Mouse (Mus musculus) G1E (cell line): ENCODE measurements around the gene Adgrg1. TPM values are rescaled to one million over a fixed set of nuclear protein-coding genes. Genes with fewer than 3 reads are reported as not detected.

ENCODE experiments used
- ATAC-seq: 2 replicates; pipeline ENCODE4 v1.8.0; 2016; ENCODE audit warnings: mild to moderate bottlenecking; ENCODE audit not compliant: insufficient number of reproducible peaks, poor library complexity, low FRiP score, severe bottlenecking; ENCODE audit errors: extremely low read depth
- DNase-seq: peaks from one replicate; pipeline ENCODE4 v3.0.0; 2012; ENCODE audit warnings: low spot score
- H3K27me3 ChIP-seq: 2 replicates; pipeline ENCODE4 v1.6.1; 2012; ENCODE audit warnings: mild to moderate bottlenecking, low read length, inconsistent platforms; ENCODE audit not compliant: insufficient read depth
- H3K36me3 ChIP-seq: replicated peaks from 2 replicates; pipeline ENCODE3; 2012; ENCODE audit warnings: mild to moderate bottlenecking, inconsistent platforms
- H3K4me1 ChIP-seq: 2 replicates; pipeline ENCODE4 v1.6.1; 2012; ENCODE audit warnings: low read depth, low read length, inconsistent platforms, mixed read lengths; ENCODE audit not compliant: insufficient read depth
- H3K4me3 ChIP-seq: 2 replicates; pipeline ENCODE4 v1.5.1; 2012; ENCODE audit warnings: low read depth, mild to moderate bottlenecking, inconsistent platforms, low read length, moderate library complexity, mixed read lengths
- H3K9me3 ChIP-seq: replicated peaks from 2 replicates; pipeline ENCODE4 v1.6.1; 2012; ENCODE audit warnings: inconsistent platforms
- CTCF ChIP-seq: IDR thresholded peaks from 2 replicates; pipeline ENCODE4 v1.5.1; 2012; ENCODE audit warnings: low read depth, low read length, inconsistent platforms, mixed read lengths
- GATA1 ChIP-seq: IDR thresholded peaks from 2 replicates; pipeline ENCODE4 v1.6.1; 2012; ENCODE audit warnings: borderline replicate concordance, low read length, inconsistent platforms, mixed read lengths
- GATA2 ChIP-seq: IDR thresholded peaks from 2 replicates; pipeline ENCODE4 v1.6.1; 2012; ENCODE audit warnings: low read depth, low read length, inconsistent platforms, borderline replicate concordance
- POLR2AphosphoS5 ChIP-seq: IDR thresholded peaks from 2 replicates; pipeline ENCODE4 v1.6.1; 2012; ENCODE audit warnings: low read depth, low read length, inconsistent platforms; ENCODE audit not compliant: insufficient replicate concordance
- TAL1 ChIP-seq: conservative IDR thresholded peaks from 2 replicates; pipeline ENCODE4 v1.6.1; 2012; ENCODE audit warnings: low read depth, low read length, inconsistent platforms, mixed read lengths
- polyA plus RNA-seq: library from polyadenylated mRNA; stranded (reverse); fragments of >175 nt; gene quantifications from 2 replicates; pipeline ENCODE4 v1.2.3, GENCODE M21; 2012
- total RNA-seq, 2 experiments: library from RNA; stranded (forward) in 1 of 2; stranded (reverse) in 1 of 2; fragments of 200-1000 nt in 1 of 2; fragments of >200 nt in 1 of 2; fragmentation: Nextera tagmentation in 1 of 2; gene quantifications; 2 replicates each; pipeline ENCODE4 v1.2.3; 2014 to 2017

The Adgrg1 gene
- total and polyA plus RNA-seq, 3 experiments, result 57.7 to 339 (median 229) TPM

DNA sequence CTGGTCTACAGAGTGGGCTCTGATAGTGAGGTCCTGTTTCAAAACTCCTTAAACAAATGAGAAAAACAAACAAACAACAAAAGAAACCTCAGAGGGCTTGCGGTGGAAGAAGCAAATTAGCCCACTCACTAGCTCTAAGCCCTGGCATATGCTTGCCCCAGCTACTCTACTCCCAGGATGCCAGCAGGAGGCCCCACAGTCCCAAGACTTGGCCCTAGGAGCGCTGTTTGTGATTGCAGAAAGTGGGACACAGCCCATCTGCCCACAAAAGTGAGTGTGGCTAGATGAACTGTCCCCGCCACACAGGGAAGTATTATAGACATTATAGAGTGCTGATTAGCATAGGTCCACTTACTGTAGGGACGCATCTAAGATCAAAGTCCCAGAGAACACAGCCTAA, 26.1 kb upstream of the Adgrg1 start:
- Histone ChIP-seq H3K36me3 (no peaks in the 10 kb centered on the region), H3K9me3 (no peaks in the 10 kb centered on the region), H3K27me3 (peaks cover 31% of the 10 kb centered on the region), H3K4me1 (peaks cover 34% of the 10 kb centered on the region), H3K4me3 (no peak overlapping the region)
- TF ChIP-seq GATA2, result no peak
- TF ChIP-seq POLR2AphosphoS5, result no peak
- no peak for TF ChIP-seq GATA1
- TF ChIP-seq TAL1, result no peak
- no peak for TF ChIP-seq CTCF
- DNase-seq, result no peak
- no peak for ATAC-seq

DNA sequence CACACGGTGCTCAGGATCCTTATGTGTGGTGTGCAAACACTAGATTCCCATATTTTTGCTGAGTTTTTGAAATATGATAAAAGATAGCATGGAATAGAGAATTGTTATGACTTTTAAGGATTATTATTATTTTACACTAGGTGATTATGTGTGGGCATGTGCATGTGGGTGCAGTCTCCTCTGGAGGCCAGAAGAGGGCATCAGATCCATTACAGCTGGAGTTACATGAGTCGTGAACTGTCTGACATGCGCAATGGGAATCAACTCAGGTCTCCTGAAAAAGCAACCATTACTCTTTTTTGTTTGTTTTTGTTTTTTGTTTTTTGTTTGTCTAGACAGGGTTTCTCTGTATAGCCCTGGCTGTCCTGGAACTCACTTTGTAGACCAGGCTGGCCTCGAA, 25.5 kb upstream of the Adgrg1 start:
- ATAC-seq (no peak), DNase-seq (no peak)
- TF ChIP-seq POLR2AphosphoS5 (no peak), CTCF (no peak), GATA2 (no peak), TAL1 (no peak), GATA1 (no peak)
- Histone ChIP-seq H3K9me3 (no peaks in the 10 kb centered on the region), H3K27me3 (peaks cover 26% of the 10 kb centered on the region), H3K4me3 (no peak overlapping the region), H3K4me1 (peaks cover 36% of the 10 kb centered on the region), H3K36me3 (no peaks in the 10 kb centered on the region)

DNA sequence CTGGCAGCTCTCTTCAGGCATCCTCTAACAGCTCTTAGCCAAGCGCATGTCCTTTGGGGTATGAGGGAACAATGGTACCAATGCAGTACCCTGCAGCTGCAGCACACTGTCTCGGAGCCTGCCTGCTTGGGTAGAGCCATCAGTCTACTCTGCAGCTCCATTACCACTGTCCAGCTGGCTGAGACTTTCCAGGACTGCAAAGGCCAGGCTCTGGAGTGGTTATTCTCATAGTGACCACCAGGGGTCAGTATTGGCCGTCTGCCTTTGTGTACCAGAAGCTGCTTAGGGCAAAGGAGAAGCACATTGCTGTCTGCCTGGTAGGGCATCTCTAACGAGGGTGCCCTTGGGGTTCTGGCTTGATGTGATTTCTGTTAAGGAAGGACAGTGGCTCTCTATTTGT, 24.5 kb upstream of the Adgrg1 start:
- no peaks in the 10 kb centered on the region for H3K36me3 ChIP-seq
- ATAC-seq (peak; percentile 43), DNase-seq (peak; percentile 41)
- peaks cover 17% of the 10 kb centered on the region for H3K27me3 ChIP-seq
- H3K4me1 ChIP-seq, result peaks cover 46% of the 10 kb centered on the region
- TF ChIP-seq CTCF (peak; percentile 99), TAL1 (no peak), GATA2 (no peak), POLR2AphosphoS5 (no peak), GATA1 (no peak)
- H3K9me3 ChIP-seq, result no peaks in the 10 kb centered on the region
- H3K4me3 ChIP-seq, result no peak overlapping the region

DNA sequence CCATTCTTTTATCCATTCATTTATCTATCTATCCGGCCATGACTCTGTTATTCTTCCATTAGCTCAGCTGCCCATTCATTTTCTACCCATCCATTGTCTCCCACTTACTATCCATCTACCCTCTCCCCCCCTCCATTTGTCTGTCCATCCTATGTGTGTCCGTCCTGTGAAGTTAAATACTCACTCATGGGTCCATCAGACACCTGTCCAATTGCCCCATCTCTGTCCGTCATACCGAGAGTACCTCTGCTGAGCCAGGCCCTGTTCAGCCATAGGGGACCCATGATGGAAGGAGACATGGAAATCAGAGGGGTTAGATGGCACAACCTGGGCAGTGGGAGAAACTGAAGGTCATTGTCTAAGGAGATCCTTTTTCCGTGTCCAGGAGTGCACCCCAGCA, 24.1 kb upstream of the Adgrg1 start:
- Histone ChIP-seq H3K27me3 (peaks cover 13% of the 10 kb centered on the region), H3K9me3 (no peaks in the 10 kb centered on the region), H3K4me3 (no peak overlapping the region), H3K36me3 (no peaks in the 10 kb centered on the region), H3K4me1 (peaks cover 49% of the 10 kb centered on the region)
- DNase-seq (no peak), ATAC-seq (no peak)
- TF ChIP-seq CTCF, result no peak
- no peak for TF ChIP-seq GATA1
- no peak for TF ChIP-seq POLR2AphosphoS5

DNA sequence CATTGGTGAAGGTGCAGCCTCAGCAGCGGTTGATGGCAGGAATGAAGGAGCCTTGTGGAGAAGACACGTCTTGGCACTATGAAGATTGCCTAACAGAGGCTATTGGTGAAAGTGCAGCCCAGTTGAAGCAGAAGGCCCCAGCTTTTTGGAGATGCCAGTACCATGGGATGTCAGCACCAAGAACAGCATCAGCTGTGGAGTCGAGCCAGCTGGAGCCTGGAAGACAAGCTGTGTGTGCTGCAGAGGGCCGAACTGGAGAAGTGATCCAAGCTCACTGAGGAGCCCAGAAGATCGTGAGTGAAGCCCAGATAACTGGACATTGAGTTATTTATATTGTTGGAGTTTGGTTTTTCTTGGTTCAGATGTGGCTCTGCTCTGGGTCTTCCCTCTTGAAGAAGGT, 22.5 kb upstream of the Adgrg1 start:
- H3K9me3 ChIP-seq, result no peaks in the 10 kb centered on the region
- no peak overlapping the region for H3K4me3 ChIP-seq
- peaks cover 53% of the 10 kb centered on the region for H3K4me1 ChIP-seq
- ATAC-seq (no peak), DNase-seq (no peak)
- TF ChIP-seq GATA2, result no peak
- no peak for TF ChIP-seq GATA1
- no peak for TF ChIP-seq POLR2AphosphoS5
- TF ChIP-seq CTCF, result no peak
- TF ChIP-seq TAL1, result no peak
- peaks cover 3% of the 10 kb centered on the region; the same call in 1 of the 2 replicates for H3K27me3 ChIP-seq
- no peaks in the 10 kb centered on the region for H3K36me3 ChIP-seq

DNA sequence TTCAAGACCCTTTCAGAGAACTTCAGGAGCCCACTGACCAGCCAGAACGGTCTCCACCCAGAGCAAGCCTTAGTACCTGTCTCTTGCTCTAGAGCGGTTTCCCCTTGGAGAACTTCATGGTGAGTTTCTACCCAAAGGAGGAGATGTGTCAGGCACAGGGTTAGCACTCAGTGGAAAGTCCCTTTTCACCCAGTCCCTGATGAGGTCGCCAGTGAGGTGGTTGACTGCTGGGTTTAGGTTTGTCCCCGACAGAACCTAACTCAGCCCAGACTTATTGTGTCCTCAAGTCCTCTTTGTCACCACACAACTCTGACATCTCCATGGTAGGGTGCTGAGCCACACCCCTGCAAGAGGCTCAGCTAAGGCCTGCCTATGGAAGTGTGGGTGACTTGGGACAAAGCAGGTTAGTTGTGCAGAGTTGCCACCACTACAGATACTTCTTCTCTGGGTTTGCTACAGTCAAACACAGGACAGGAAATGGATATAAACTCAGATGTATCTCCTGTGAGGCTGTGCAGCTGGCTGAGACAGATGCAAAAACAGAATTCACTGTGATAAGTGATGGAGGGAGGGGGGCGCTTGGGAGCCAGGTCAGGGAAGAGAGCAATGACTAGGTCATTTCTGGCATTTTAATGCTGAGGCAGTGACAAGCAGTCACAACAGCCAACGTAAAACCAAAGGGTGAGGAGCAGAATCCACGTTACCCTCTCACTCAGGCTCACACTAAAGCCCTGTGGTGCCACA, 20.8 kb upstream of the Adgrg1 start:
- DNase-seq (no peak), ATAC-seq (0 out of 2 replicates have a peak, but pooled peaks have one; percentile 5)
- Histone ChIP-seq H3K9me3 (no peaks in the 10 kb centered on the region), H3K4me3 (no peak overlapping the region), H3K27me3 (no peaks in the 10 kb centered on the region), H3K36me3 (no peaks in the 10 kb centered on the region), H3K4me1 (peaks cover 54% of the 10 kb centered on the region)
- no peak for TF ChIP-seq POLR2AphosphoS5
- TF ChIP-seq TAL1, result no peak
- no peak for TF ChIP-seq GATA1
- TF ChIP-seq GATA2, result no peak
- no peak for TF ChIP-seq CTCF

DNA sequence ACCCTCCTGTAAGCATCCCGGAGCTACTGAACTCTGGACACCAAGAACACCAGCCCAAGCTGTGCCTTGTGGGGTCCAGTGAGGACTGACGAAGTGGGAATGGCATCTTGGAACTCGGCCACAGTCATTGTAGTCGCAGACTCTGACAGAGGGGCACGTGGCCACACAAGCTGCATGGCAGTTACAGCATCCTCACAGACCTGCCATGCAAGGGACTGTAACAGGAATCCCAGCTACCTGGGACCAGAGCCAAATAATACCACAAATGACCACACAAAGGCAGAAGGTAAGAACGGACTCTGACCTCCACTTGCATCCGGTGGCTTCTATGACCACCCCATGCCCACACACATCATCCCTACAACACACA, 20.2 kb upstream of the Adgrg1 start:
- Histone ChIP-seq H3K9me3 (no peaks in the 10 kb centered on the region), H3K36me3 (no peaks in the 10 kb centered on the region), H3K27me3 (no peaks in the 10 kb centered on the region), H3K4me3 (no peak overlapping the region; the same call in 1 of the 2 replicates), H3K4me1 (peaks cover 54% of the 10 kb centered on the region)
- no peak for TF ChIP-seq CTCF
- TF ChIP-seq GATA1, result no peak
- TF ChIP-seq GATA2, result no peak
- TF ChIP-seq POLR2AphosphoS5, result no peak
- no peak for TF ChIP-seq TAL1
- DNase-seq (no peak), ATAC-seq (no peak)
